Mouse (Mus musculus) T-cell, adult 2 months (primary cell): ENCODE measurements around the gene Ankrd9.

Experiments used
- DNase-seq: peaks from one replicate; pipeline ENCODE4 v3.0.0; 2022; ENCODE audit warnings: low spot score

Gene Ankrd9

DNA sequence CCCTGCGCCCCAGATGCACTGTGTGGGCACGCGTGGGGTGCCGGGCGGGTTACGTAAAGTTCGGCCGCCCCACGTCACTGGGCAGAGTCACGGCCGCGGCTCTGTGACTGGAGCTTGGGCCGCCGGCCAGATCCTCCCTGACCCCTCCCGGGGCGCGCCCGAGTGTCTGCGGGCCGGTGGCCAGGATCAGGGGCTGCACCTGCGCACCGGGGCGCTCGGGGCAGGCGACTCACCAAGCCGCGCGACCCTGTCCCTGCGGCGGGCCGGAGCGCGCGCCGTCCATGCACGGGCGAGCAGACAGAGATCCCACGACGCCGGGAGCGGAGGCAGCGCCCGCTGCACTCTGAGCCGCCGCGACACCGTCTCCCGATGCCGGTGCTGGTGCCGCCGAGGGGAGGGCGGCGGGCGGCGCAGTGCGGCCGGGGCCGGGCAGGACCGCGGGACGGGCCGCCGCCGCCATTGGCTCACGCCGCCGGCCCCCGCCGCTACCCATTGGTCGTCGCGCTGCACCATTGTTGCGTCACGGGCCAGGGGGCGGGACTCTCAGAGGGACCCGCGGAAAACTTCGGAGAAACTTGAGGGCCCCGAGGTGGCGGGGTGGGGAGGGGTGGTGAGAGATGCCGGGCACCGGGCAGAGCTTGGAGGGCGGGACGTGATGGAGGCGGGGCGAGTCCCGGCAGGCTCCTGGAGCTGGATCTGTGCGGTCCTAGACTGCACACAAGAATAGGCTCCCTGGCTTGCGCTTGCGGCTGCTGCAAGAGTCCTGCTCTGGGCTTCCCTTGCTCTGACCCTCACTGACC, at the start of gene Ankrd9:
TSS of gene Ankrd9 (minus strand) at position 434 of the 800 bp plus-strand sequence.
- peak; percentile 93 for DNase-seq

DNA sequence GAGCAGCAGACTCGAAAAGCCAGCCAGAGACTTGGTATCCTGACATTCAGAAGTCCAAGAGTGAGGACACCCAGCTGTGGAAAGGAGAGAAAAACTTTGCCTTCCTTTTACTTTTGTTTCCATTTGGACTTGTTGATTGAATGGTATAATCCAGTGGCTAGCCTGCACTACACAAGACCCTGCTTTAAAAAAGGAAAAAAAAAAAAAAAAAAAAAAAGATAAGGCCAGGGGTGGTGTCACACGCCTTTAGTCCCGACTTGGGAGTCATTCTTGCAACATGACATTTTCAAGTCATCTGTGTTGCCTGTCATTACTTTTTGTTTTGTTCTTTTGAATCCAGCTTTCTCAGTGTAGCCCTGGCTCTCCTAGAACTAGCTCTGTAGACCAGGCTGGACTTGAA, 42.7 kb upstream of the Ankrd9 start:
- DNase-seq, result no peak

DNA sequence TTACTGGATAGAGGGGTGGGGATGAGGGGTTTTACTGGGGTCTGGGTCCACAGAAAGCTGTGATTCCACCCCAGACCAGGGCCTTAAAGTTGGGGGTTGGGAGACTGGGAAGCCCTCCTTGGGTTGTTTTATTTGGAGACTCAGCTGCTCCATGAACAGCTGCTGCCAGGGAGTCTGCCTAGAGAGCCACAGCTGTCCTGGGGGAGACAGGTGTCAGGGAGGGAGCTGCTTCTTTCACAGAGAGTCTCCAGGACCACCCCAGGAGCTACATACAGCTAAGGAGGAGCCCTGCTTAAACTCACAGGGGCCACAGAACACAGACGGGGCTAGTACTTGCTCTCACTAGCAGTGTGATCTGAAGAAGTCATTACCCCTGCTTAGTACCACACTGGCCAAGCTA, 42.3 kb upstream of the Ankrd9 start:
- DNase-seq, result no peak

DNA sequence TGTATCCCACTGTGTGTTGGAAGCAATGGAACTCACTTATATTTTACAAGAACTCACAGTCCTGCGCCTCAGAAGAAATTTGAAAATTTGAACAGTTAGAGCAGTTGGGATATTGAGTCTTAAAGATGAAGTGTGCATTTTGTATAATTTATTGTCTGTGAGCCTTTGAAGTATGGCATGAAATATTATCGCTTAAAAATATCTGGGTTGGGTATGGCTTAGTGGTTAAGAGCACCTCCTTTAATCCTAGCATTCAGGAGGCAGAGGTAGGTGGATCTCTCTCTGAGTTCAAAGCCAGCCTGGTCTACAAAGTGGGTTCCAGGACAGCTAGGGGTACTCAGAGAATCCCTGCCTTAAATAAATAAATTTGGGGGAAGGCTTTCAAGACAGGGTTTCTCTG, 40.2 kb upstream of the Ankrd9 start:
- DNase-seq, result no peak

DNA sequence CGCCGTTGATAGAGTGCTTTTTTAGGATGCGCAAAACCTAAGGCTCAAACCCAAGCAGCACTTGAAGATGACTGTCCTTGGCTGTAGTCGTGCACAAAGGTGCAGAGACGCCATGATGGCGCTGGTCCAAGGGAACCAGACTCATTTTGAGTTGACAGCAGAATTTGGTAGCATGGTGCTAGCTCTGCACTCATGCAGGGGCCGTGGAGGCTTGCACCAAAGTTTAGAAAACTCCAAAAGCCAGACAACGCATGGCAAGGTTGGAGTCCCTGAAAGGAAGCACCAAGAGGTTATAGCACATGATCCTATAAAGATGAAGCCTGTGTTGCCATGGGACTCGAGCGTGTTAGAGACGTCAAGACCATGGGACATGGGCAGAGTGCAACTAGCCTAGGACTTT, 39.2 kb upstream of the Ankrd9 start:
- DNase-seq, result no peak

DNA sequence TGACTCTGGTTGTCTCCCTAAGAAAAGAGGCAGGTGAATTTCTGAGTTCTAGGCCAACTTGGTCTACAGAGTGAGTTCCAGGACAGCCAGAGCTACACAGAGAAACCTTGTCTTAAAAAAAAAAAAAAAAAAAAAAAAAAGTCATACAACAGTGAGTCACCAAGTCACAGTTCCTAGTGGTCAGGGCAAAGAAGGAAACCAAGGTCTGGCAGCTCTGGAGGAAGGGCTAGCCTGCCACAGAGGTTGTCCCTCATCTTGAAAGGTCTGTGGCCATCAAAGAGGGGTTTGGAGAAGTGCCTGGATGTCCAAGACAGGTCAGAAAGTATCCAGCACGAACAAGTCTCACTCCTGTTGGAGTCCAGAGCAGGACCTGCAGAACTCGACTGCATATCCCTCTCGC, 38.0 kb upstream of the Ankrd9 start:
- DNase-seq, result no peak

DNA sequence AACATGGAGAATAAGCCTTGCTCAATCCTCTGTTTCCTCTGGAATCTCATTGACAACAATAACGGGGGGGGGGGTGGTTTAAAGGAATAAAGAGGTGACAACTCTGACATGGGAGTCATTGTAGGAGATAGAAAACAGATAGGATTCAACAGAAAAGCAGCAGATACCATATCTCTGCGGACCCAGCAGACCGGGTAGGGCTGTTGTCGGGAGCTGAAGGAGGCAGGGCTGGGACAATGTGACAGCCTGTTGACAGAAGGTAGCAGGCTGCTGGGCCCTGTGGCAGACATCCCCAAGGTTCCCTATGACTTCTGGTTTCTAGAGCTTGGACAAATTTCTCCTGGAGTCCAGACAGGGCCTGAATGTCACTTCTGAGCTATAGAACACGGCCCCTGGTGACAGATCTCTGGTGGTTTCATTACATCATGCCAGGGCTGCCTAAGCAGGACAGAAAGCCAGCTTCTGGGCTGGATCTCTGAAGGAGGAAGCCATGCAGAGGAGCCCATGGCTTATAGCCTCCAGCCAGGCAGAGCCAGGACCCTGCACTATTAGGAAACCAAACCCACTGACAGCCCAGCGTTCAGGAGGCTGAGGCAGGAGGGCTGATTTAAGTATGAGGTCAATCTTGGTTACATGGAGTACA, 30.9 kb upstream of the Ankrd9 start:
- DNase-seq, result no peak

DNA sequence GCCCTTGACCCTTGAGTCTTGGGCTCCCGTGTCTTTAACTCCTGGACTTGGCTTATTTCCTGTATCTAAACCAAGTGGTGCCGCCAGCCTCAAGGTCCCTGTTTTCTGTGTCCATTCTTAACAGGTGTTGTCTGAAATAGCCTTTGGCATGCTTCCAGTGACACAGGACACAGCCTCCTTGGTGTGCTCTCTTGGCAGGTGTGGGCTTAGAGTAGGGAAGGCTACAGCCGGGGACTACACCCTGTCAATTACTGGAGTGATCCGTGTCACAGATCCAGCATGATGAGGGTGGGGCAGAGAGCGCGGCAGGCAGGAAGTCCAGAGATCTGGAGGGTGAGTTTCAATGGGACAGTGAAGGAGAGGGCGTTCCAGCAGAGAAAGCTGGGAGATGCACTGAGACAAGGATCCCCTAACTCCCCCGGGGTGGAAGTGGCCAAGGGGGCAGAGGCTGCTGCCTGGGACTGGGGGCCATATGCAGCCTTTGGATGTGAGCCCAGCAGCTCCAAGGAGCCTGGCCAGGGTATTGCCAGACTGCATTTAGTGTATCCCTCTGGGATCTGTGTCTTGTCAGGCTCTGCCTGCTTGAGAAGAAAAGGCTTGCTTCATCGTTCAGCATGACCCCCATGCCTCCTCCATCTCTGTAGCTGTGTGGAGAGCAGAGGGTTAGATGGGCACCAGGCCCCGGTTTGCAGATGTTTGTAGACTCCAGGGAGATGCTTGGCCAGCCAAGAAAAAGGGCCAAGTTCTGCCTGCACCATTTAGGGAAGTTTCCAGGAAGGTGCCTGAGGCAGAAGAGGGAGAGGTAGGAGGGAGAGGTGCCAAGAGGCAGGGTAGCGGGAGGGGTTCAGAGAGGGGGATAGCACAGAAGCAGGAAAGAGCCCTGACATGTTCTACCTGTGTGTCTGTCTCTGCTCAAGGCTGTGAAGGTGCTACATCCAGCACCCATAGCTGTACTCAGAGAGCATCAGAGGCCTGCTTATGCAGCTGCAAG, 30.0 kb upstream of the Ankrd9 start:
- DNase-seq, result no peak

DNA sequence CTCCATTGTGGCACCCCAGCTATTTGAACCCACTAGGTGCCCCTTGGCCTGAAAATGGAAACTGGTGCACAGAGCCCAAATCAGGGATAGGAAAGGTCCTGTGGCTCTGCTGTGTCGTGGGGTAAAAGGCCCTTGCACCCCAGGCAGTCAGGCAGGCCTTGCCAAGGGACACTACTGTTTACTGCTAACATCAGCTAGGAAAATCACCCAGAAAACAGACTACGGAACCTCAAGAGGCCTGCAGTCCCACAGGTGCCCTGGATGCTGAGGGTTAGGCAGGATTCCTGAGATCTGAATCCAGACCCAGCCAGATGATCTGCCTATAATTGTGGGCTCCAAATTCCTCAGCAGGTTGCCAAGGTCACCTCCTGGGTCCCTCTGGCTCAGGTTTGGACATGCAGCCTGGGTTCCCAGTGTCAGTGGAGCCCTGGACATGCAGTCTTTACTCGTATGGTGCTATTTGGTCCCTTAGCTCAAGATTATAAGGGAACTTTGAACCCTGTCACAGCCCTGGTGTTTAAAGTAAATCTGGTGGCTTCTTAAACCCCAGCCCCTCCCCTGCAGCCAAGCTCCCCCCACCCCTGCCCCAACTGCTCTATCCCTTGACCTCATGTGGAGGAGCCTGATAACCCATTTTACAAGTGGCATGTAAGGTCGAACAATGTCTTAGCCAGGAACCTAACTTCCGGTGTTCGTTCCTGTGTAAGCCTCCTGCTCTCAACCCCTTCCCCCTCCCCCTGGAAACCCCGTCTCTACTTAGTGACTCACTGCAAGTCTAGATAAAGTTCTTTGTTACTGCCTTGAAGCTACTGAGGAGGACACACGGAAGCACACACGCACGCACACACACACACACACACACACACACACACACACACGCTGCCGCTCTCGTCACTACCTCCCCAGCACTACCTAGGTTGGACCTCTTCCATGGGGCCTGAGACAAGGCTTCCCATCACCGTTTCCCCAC, 28.6 kb upstream of the Ankrd9 start:
- DNase-seq, result peak; percentile 83

DNA sequence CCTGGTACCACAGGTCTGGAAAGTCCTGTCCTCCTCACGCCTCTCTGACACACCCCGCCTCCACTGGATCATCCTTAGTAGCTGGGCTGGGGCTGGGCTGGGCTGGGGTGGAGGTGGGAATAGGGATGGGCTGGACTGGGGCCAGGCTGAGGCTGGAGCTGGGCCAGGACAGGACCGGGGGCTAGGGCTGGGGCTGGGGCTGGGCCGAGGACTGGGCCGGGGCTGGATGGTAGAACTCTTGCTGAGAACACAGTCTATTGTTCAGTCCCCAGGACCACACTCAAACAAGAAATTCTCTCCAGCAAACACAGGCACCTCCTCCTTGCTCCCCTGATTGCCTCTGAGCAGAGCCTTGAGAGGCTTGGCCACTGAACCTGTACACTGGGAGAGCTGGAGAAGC, 27.5 kb upstream of the Ankrd9 start:
- DNase-seq, result no peak

DNA sequence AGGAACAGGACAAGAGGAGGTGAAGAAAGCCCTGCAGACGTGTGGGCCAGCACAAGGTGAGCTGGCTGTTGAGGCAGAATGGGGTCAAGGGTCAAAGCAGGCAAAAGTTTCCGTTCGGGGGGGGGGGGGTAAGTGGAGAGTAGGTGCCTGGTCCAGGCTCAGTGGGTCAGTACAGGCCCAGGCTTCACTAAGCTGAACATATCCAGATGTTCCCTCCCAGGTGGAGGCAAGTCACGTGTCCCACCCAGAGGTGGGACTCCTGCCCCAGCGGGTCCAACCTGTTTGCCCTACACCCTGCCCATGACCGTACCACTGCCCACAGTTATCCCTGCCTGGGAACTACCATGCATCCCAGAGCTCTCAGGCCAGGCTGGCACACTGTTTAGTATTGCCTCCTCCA, 27.0 kb upstream of the Ankrd9 start:
- DNase-seq, result no peak

DNA sequence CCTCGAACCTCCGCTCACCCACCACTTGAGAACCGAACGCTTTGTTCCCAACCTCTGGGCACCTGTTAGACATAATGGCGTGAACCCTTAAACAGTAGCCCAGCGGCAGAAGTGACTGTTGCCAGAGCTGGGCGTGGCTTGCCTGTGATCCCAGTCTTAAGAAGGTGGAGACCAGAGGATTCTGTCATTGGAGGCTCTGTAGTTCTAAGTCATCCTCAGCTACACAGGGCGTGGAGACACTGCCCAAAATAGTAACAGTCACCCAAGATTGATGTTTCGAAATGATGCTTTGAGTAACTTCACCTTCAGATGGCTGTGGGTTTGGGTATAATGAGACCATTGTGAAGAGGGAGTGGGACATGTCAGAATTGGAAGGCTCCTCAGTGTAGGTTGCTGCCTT, 25.3 kb upstream of the Ankrd9 start:
- DNase-seq, result no peak

DNA sequence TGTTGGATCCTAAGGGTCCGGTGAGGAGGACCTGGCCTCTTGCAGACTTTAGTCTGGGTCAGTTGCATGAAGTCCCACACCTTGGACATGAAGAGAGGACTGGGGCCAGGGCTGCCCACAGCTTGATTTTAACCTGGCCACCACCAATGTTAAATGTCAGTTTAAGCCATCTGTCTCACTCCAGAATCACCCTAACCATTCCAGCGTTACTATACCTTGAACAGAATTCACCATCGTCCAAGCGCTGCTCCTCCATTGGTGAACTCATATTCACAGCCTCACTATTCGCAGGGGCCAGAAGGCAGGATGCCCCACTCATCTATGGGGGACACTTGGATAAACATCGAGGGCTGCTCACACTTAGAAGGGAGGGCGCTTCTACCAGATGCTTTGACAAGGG, 22.1 kb upstream of the Ankrd9 start:
- no peak for DNase-seq

DNA sequence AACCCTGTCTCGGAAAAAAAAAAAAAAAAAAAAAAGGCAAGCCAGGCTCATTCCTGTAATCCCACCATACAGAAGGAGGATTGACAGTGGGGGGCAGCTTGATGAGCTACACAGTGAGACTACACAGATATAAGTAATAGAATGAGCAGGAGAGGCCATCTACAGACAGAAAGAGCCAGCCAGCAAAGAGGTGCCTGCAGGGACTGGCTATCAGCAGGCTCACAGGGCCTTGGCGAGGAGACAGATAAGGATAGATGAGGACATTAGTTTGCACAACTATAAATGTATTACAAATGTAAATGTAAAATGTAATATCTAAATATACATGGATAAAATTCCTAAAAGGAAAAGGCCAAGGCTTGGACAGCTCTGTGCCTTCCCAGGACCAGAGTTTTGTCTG, 21.0 kb upstream of the Ankrd9 start:
- DNase-seq, result no peak

DNA sequence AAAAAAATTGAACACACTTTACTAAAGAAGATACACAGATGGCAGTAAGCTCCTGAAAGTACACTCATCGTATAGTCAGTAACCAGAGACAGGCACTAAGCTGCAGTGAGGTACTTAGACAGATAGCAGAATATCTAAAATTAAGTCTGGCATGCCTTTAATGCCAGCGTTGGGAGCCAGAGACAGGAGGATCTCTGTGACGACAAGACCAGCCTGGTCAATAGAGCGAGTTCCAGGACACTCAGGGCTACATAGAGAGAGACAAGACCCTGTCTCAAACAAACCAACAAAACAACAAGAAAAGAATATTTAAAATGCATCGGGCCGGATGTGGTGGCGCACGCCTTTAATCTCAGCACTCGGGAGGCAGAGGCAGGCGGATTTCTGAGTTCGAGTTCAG, 19.3 kb upstream of the Ankrd9 start:
- no peak for DNase-seq

DNA sequence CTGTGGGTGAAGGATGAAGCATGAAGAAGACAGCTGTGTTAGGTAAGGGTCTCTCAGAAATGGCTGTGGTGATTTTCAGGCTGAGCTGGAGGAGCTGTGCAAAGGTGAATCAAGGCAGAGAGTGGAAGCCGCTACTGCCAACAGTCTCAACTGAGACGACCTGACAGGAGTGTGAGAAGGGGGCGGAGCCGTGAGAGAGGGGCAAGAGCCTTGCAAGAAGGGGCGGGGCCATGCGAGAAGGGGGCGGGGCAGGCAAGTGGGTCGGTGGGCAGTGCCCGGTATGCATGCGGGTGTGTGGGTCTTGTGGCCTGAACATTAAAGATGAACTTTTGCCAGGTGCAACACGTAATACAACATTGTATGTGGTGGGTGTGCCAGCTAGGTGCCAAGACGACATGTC, 15.8 kb upstream of the Ankrd9 start:
- no peak for DNase-seq

DNA sequence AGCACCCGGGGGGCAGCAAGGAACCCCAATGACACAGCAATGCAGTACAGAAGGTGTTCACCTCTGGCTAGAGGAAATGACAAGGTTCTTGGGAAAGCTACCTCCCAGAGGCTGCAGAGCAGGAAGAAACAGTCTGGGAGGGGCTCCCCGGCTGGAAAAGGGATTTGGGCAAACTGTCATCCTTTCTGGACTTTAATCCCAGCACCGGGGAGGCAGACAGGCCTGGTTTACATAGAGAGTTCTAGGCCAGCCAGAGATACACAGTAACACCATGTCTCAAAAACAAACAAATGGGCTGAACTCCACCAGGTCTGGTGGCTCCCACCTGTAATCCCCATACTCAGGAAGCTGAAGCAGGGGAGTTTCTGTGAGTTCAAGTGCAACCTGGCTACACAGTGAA, 14.4 kb upstream of the Ankrd9 start:
- DNase-seq, result no peak

DNA sequence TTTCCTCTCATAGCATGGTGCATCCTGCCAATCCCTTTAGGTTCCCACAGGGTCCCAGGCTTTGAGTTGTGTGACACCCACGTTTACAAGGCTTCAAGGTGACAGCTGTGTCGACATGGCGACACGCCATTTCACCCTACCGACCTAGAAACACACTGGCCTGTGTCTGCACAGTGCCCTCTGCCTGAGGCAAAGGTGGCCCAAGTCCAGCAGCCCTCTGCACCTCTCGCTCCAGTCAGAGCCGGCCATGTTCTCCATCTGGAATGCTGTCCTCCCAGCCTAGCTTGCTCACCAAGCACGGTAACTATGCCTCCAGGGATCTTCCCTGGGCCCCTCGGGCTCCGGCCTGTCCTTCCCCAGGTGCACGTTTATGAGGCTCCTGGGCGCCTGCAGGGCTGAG, 13.9 kb upstream of the Ankrd9 start:
- no peak for DNase-seq

DNA sequence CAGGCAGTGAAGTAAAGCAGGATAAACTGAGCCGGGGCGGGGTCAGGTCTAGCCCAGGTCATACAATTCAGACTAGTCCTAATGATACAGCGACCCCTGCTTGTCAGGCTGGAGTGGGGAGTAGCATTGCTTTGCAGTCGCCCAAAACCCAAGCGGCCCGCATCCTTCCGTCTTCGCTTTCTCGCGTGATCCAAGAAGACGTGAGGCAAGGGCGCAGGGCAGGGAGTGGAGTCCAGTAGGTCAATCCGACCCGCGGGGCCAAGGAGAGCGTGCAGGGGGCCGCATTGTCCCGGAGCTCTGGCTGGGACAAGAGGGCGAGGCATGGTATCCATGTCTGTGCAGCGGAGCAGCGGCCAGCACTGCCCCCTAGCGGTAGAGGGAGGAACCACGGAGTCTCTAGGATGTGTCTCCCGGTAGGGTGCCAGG, 13.3 kb upstream of the Ankrd9 start:
- DNase-seq, result peak; percentile 86

DNA sequence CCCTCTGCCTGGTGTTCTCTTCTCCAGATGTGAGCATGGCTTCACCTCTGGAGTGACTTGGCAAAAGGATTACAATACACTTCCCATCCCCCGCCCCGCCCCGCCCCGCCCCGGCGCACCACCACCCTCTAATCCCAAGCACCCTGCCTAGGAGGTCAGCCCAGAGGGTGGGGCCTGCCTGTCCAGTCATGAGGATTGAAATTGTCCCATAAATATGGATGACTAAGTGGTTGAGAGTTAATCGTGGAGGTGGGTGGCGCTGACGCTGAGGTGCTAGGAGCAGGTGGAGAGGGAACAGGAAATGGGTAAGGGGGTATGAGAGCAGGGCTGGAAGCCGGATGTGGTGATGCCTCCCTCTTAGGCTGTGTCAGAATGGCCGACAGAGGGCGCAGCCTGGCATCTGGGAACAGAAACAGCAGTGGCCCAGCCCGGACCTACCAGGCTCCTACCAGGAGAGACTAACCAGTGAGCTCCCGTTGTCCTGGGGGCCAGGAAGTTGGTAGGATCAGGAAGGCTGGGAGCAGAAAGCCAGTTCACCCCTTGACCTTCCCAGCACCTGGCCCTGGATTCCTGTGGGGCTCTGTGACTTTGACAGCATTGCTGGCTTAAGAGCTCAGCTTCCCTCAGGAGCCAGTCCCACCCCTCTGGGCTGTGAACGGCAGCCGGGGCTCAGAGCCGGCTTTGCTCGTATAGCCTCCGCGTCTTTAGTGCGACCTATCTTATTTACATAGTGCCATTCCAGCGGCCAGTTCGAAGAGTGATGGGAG, 12.7 kb upstream of the Ankrd9 start:
- peak; percentile 84 for DNase-seq

DNA sequence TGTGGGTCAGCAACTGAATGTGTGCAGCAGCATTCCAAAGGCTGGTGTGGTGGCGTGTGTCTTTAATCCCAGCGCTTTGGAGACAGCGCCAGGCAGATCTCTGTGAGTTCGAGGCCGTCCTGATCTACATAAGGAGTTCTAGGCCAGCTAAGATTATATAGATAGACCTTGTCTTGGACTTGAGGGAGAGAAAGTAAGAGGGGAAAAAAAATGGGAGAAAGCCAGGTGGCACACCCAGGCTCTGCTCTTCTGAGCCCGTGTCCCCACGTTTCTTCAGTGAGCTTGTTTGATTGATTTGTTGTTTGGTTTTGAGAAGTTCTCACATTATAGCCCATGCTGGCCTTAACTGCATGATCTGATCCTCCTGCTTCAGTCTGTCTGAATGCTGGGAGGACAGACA, 11.7 kb upstream of the Ankrd9 start:
- no peak for DNase-seq
